Mouse (Mus musculus) cerebellum, adult 18-20 months (tissue): Measurements from ENCODE around the gene Prop1.

Experiments
- DNase-seq, 2 experiments: peaks; one replicate each; pipeline ENCODE4 v3.0.0; 2021

The Prop1 gene

GRCm38 (mm10) chr11:50953665-50954064 lies at the start of gene Prop1:
Prop1 (minus strand) TSS chr11:50953765.
- DNase-seq, result no peak

GRCm38 (mm10) chr11:51003296-51003695 lies 49.7 kb upstream of the Prop1 start, which contains the start of gene Olfr51:
Olfr51 (plus strand) TSS chr11:51003596.
- DNase-seq, result no peak

DNA sequence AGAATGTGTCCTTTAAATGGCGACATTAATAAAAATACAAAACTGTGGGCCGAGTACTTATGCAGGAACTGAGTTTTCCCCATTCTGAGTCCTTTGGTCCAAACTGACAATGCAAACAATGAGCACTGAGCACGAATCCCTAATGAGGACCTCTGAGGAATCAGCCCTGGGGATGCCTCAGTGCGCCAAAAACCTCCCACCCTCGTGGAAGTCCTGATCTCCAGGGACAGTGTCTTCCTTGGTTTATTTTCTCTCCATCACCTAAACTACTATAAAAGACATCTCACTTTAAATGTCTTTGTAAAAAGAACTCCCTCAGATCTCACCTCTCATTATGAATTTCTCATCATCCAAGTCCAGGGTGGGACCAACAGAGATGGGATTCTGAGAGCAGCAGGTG lies 28.1 kb upstream of the Prop1 start, which contains the start of gene Olfr1377:
Gene Olfr1377, plus strand, starts transcription at position 301 of the 400 bp plus-strand sequence.
- DNase-seq, result no peak

DNA sequence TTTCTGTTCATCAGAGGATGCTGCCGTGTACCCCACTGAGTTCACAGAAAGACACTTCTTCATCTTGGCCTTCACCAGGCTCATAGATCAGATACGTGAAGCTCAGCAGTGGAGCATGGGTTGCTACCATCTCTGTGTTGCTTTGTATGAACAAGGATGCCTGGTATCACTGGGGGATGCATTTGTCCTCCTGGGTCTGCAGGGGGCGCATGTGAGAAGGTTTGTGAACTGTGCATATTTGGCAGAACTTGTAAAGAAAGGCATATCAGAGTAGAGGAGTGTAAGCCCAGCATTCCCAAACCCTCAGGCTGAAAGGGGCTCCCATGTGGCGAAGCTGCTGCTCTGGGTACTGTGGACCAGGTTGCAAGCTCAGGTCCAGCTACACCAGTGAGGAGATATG lies 23.7 kb upstream of the Prop1 start:
- peak in 1 of 2 experiments; percentile 1 for DNase-seq

- no peak for DNase-seq
Observed at GRCm38 (mm10) chr11:50966230-50966629, 12.7 kb upstream of the Prop1 start, which contains the start of gene Olfr1378. Olfr1378 (plus strand) TSS chr11:50966530.

DNA sequence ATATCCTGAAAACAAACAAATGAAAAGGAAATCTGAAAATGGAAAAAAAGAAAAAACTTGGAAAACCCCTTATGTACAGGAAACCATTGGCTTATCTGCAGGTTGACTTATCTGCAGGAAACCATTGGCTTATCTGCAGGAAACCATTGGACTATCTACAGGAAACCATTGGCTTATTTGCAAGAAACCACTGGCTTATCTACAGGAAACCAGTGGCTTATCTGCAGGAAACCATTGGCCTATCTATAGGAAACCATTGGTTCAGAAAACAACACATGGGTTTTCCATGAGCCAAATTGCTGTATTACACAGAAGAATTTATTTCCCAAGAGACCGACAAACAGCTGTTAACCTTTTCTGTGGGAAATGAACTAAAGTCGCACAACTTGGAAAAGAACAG lies 11.3 kb upstream of the Prop1 start:
- no peak for DNase-seq

- DNase-seq, result no peak
Observed at GRCm38 (mm10) chr11:50952290-50952689, 1.3 kb downstream of the Prop1 start.

GRCm38 (mm10) chr11:50943506-50943905 lies 10.1 kb downstream of the Prop1 start, which contains the start of gene 4933414I15Rik:
4933414I15Rik (minus strand) TSS chr11:50943765.
- no peak for DNase-seq

GRCm38 (mm10) chr11:50942386-50942785 lies 11.2 kb downstream of the Prop1 start:
- no peak for DNase-seq

- peak; percentile 29 to 38 for DNase-seq
Observed at GRCm38 (mm10) chr11:50939621-50940366, 13.8 kb downstream of the Prop1 start.

DNA sequence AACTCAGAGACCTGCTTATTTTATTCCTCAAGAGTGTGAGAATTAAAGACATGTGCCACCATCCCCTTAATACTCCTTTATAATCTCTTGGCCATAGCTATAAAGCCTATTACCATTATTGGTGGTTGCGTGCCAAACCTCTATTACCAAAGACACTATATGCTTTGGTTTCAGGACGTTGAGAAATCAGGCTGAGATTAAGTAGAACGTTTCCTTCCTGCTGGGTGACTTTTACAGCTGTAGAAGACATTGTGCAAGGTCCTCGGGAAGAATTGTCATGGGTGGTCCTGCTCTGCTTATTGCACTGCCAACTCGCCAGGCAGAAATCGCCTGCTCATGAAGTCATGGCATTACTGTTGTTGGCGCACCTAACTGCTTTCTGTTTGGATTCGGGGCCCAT lies 15.1 kb downstream of the Prop1 start:
- no peak for DNase-seq

GRCm38 (mm10) chr11:50932040-50932439 lies 21.5 kb downstream of the Prop1 start:
- DNase-seq, result no peak

- DNase-seq, result peak; percentile 87 to 94
Observed at GRCm38 (mm10) chr11:50931451-50931866, 22.1 kb downstream of the Prop1 start, which contains the start of gene Zfp354b. Zfp354b (minus strand) TSS chr11:50931633.

- peak in 1 of 2 experiments; percentile 38 for DNase-seq
Observed at GRCm38 (mm10) chr11:50931021-50931420, 22.5 kb downstream of the Prop1 start.

- peak in 1 of 2 experiments; percentile 25 for DNase-seq
Observed at GRCm38 (mm10) chr11:50930469-50931014, 23.0 kb downstream of the Prop1 start.

- peak; percentile 94 for DNase-seq
Observed at GRCm38 (mm10) chr11:50915671-50916320, 37.8 kb downstream of the Prop1 start, which contains the start of gene Zfp2. Zfp2 (minus strand) TSS chr11:50916165.

DNA sequence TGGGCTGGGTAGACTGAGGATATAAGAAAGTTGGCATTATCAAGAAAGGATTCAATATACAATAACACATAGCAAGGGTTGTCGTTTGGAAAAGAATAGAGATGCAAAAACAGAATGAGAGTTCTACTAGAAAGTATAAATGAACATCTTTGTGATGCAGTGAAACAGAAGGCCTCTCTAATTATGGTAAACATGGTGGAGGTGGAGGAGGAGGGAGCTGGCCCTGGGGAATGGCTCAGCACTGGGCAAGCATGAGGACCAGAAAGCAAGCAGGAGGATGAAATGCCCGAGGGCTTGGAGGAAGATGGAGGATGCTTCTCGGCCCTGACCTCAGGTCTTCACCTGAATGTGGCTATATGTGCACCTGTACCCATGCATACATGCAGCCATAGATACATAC lies 39.1 kb downstream of the Prop1 start:
- no peak for DNase-seq

DNA sequence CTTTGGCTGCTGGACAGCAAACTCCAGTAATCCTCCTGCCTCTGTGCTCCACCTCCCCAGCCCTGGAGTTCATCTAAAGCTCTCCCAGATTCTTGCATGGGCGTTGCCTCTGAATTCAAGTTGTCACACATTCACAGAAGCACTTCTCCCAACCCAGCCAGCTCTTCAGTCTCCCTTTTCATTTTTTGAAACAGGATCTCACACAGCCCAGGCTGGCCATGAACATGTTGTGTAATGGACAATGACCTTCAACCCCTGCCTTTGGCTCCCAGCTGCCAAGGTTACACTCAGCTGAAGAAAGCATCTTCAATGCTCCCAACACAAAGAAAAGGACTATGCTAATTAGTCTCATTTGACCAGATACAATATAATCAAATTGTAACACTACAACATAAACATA lies 40.3 kb downstream of the Prop1 start:
- DNase-seq, result no peak

- no peak for DNase-seq
Observed at GRCm38 (mm10) chr11:50908136-50908535, 45.4 kb downstream of the Prop1 start.
